Mouse (Mus musculus) activated CD4-positive, CD25-positive, alpha-beta regulatory T cell (primary cell): ENCODE data around the gene AF067061. TPM values are rescaled to one million over a fixed set of nuclear protein-coding genes. Genes with fewer than 3 reads are reported as not detected.

Experiments
- polyA plus RNA-seq, 2 experiments: library from polyadenylated mRNA; unstranded; fragments of 100-300 nt; shearing (Covaris generic); gene quantifications; one replicate each; pipeline ENCODE4 v1.2.1; 2017

The AF067061 gene
- polyA plus RNA-seq = under 1 TPM in 1 of 2 experiments, not detected in 1; 0.31 TPM

DNA sequence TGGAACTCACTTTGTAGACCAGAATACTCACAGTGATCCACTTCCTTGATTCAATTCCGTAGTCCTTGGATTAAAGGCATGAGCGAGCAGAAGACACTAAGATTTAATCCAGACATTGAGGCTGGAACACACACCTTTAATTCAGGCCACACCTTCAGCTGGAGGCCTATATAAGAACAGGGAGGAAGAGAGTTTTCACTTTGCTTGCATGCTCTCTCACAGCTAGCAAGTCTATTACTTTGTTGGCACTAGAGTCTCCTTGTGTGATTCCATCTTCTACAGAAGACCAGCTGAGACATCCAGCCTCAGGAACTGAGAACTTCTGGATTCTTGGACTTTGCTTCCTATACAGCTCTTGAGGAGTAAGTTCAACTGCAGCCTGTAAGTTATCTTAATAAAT is at the start of gene AF067061:
Gene AF067061 (plus strand): TSS at position 245 of the 400 bp plus-strand sequence.

DNA sequence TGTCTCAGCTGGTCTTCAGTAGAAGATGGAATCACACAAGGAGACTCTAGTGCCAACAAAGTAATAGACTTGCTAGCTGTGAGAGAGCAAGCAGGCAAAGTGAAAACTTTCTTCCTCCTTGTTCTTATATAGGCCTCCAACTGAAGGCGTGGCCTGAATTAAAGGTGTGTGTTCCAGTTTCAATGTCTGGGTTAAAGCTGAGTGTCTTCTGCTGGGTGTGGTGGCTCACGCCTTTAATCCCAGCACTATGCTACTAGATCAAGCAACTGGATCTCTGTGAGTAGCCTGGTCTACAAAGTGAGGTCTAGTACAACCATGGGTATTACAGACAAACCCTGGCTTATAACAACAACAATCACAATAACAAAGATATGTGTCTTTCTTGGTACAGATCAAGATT is 47.1 kb upstream of the AF067061 start, which contains the start of gene Gm21762:
Gene Gm21762 (minus strand): TSS at position 101 of the 400 bp plus-strand sequence.

DNA sequence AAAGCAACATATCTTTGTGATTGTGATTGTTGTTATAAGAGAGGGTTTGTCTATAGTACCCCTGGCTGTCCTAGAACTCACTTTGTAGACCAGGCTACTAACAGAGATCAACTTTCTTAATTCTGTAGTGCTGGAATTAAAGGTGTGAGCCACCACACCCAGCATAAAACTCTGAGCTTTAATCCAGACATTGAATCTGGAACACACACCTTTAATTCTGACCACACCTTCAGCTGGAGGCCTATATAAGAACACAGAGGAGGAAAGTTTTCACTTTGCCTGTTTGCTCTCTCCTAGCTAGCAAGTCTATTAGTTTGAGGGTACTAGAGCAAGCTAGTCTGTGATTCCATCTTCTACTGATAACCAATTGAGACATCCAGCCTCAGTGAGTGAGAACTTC is 24.1 kb upstream of the AF067061 start, which contains the start of gene Gm21731:
Gene Gm21731 (plus strand): TSS at position 301 of the 400 bp plus-strand sequence.

DNA sequence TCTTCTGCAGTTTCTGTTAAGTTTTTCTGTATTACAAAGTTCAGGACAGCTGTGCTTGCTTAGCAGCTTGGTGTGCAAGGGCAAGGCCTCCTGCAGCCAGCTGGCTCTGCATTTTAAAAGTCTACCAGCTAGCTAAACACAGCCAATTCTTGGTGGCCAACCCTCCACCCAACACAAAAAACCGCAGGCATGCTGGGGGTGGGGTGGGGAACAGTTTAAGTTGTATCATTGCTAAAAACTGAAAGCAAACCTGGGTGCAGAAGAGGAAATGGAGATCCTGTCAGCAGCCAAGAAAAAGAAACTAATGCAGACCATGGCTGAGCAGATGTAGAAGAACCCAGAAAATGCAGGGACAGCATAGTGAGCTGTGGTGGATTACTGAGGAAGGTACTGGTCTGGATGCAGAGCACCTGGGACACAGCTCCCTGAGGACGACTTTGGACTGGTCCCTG is 37.1 kb downstream of the AF067061 start, which contains the start of gene BC147527:
Gene BC147527 (plus strand): TSS at position 402 of the 452 bp plus-strand sequence.

Other genes with a start within 250 kb of the AF067061 start
- not detected for gene Gm36079, start 236.1 kb upstream of the AF067061 start, polyA plus RNA-seq
- 1 to 10 TPM in 1 of 2 experiments, under 1 TPM in 1; 0.73 to 3.1 TPM for gene Gm21188, start 210.9 kb upstream of the AF067061 start, polyA plus RNA-seq
- gene Gm20767, start 122.9 kb upstream of the AF067061 start, polyA plus RNA-seq = not detected
- not detected for gene Gm21818, start 90.7 kb upstream of the AF067061 start, polyA plus RNA-seq
- not detected for gene Gm21762, start 47.2 kb upstream of the AF067061 start, polyA plus RNA-seq
- not detected for gene Gm21731, start 24.0 kb upstream of the AF067061 start, polyA plus RNA-seq
- gene BC147527, start 37.3 kb downstream of the AF067061 start, polyA plus RNA-seq = 10 to 100 TPM; 47.7 to 98.3 TPM
- gene Tcstv3, start 53.8 kb downstream of the AF067061 start, polyA plus RNA-seq = not detected